Mouse (Mus musculus): ENCODE measurements around the gene Igfbp2. TPM values are rescaled to one million over a fixed set of nuclear protein-coding genes. Genes with fewer than 3 reads are reported as not detected.

Igfbp2 gene
- total RNA-seq (2021): 9.1 and 58.4 TPM in 2 replicates
- long read RNA-seq, experiment 1, partial matches to known transcripts: 0 of 4 reads
- long read RNA-seq, experiment 1, other reads (novel, unspliced or antisense): 0 of 4 reads
- long read RNA-seq, experiment 2, transcript Igfbp2-201 (4 exons, 1,307 nt): major isoform, 46 of 51 reads
- long read RNA-seq, experiment 2, partial matches to known transcripts: 3 of 51 reads
- long read RNA-seq, experiment 2, other reads (novel, unspliced or antisense): 0 of 51 reads

GRCm38 (mm10) chr1:72823751-72824706, at the start of gene Igfbp2:
Gene Igfbp2, plus strand, starts transcription at chr1:72824503.
- DNase-seq: peak; percentile 55

- no peak for DNase-seq
Measured at GRCm38 (mm10) chr1:72778789-72779188, 45.5 kb upstream of the Igfbp2 start.

GRCm38 (mm10) chr1:72780720-72781119, 43.6 kb upstream of the Igfbp2 start:
- no peak for DNase-seq

GRCm38 (mm10) chr1:72783341-72783740, 41.0 kb upstream of the Igfbp2 start:
- no peak for DNase-seq

GRCm38 (mm10) chr1:72784018-72784417, 40.3 kb upstream of the Igfbp2 start:
- DNase-seq: no peak

GRCm38 (mm10) chr1:72790670-72791069, 33.6 kb upstream of the Igfbp2 start:
- DNase-seq: no peak

- no peak for DNase-seq
Measured at GRCm38 (mm10) chr1:72791743-72792142, 32.6 kb upstream of the Igfbp2 start.

- no peak for DNase-seq
Measured at GRCm38 (mm10) chr1:72792262-72792661, 32.0 kb upstream of the Igfbp2 start.

- DNase-seq: no peak
Measured at GRCm38 (mm10) chr1:72793230-72793629, 31.1 kb upstream of the Igfbp2 start.

- DNase-seq: no peak
Measured at GRCm38 (mm10) chr1:72796128-72796527, 28.2 kb upstream of the Igfbp2 start.

- DNase-seq: no peak
Measured at GRCm38 (mm10) chr1:72797102-72797665, 27.1 kb upstream of the Igfbp2 start.

- DNase-seq: no peak
Measured at GRCm38 (mm10) chr1:72798441-72798840, 25.9 kb upstream of the Igfbp2 start.

GRCm38 (mm10) chr1:72804031-72804430, 20.3 kb upstream of the Igfbp2 start:
- DNase-seq: no peak

GRCm38 (mm10) chr1:72805037-72805436, 19.3 kb upstream of the Igfbp2 start:
- DNase-seq: no peak

- no peak for DNase-seq
Measured at GRCm38 (mm10) chr1:72805476-72806043, 18.7 kb upstream of the Igfbp2 start.

GRCm38 (mm10) chr1:72806044-72806584, 18.2 kb upstream of the Igfbp2 start:
- DNase-seq: no peak

- DNase-seq: no peak
Measured at GRCm38 (mm10) chr1:72809304-72809703, 15.0 kb upstream of the Igfbp2 start.

GRCm38 (mm10) chr1:72809951-72810675, 14.2 kb upstream of the Igfbp2 start:
- no peak for DNase-seq

- no peak for DNase-seq
Measured at GRCm38 (mm10) chr1:72811061-72811460, 13.2 kb upstream of the Igfbp2 start.

- no peak for DNase-seq
Measured at GRCm38 (mm10) chr1:72813089-72813638, 11.1 kb upstream of the Igfbp2 start.

GRCm38 (mm10) chr1:72813639-72814403, 10.5 kb upstream of the Igfbp2 start:
- no peak for DNase-seq
